ENCODE assay signal across 9 mouse cellular contexts in genomic region chr10:70173314-70173713, GRCm38 (mm10). TPM values are rescaled to one million over a fixed set of nuclear protein-coding genes. Genes with fewer than 3 reads are reported as not detected.
A peak's percentile ranks its signal among the peaks of the same experiment; 100 is the strongest.
DNase-seq lines count a peak whose midpoint lies in the region; ATAC-seq lines count a peak whose summit lies in the region.
"Had no signal": no experiment of that assay in that cellular context is flagged by ENCODE, and none has a peak within 500 bp of the region (broad histone marks: within the 10 kb centered on the region; RNA-seq: fewer than 3 reads in every experiment).

No protein-coding gene starts in this region.

- no peaks in the 10 kb centered on the region for H3K27me3 ChIP-seq in neural tube, embryonic 15.5 days (replicated peaks)
- no peaks in the 10 kb centered on the region for H3K27me3 ChIP-seq in heart, embryonic 13.5 days (replicated peaks)
- H3K27me3 ChIP-seq in limb, embryonic 13.5 days, result no peaks in the 10 kb centered on the region
- H3K27me3 ChIP-seq: neural tube, embryonic 13.5 days had no signal

- H3K4me2 ChIP-seq in neural tube, embryonic 15.5 days, result no peak overlapping the region
- no peak overlapping the region for H3K4me2 ChIP-seq in heart, embryonic 13.5 days
- no peak overlapping the region for H3K4me2 ChIP-seq in limb, embryonic 13.5 days (replicated peaks)
- H3K4me2 ChIP-seq: neural tube, embryonic 13.5 days had no signal

- H3K4me1 ChIP-seq in neural tube, embryonic 15.5 days, result peaks cover 14% of the 10 kb centered on the region
- H3K4me1 ChIP-seq in heart, embryonic 13.5 days, result peaks cover 30% of the 10 kb centered on the region
- H3K4me1 ChIP-seq in limb, embryonic 13.5 days, result peaks cover 4% of the 10 kb centered on the region; the same call in 1 of the 2 replicates

- H3K4me3 ChIP-seq in neural tube, embryonic 15.5 days (replicated peaks), result no peak overlapping the region
- H3K4me3 ChIP-seq in heart, embryonic 13.5 days, result no peak overlapping the region
- H3K4me3 ChIP-seq in limb, embryonic 13.5 days, result no peak overlapping the region
- H3K4me3 ChIP-seq: neural tube, embryonic 13.5 days had no signal

- no peak overlapping the region for H3K9ac ChIP-seq in neural tube, embryonic 15.5 days (replicated peaks)
- no peak overlapping the region for H3K9ac ChIP-seq in heart, embryonic 13.5 days
- 0 out of 2 replicates have a peak overlapping the region, but pooled peaks have one; percentile 2 for H3K9ac ChIP-seq in limb, embryonic 13.5 days
- H3K9ac ChIP-seq: neural tube, embryonic 13.5 days had no signal

- ATAC-seq in neural tube, embryonic 15.5 days (ENCODE audit: low FRiP score), result no peak
- no peak for ATAC-seq in heart, embryonic 13.5 days (ENCODE audit: extremely low read depth, insufficient number of reproducible peaks, low FRiP score, low TSS enrichment)
- ATAC-seq in limb, embryonic 13.5 days (ENCODE audit: low FRiP score, low read depth), result no peak
- peak; percentile 59 for ATAC-seq in neutrophil, adult 5-6 weeks (ENCODE audit: extremely low read depth, insufficient number of reproducible peaks, low FRiP score, poor library complexity, severe bottlenecking)

- H3K27ac ChIP-seq in neural tube, embryonic 15.5 days (replicated peaks), result no peak overlapping the region
- H3K27ac ChIP-seq in heart, embryonic 13.5 days (replicated peaks), result 0 out of 2 replicates have a peak overlapping the region, but pooled peaks have one; percentile 15
- no peak overlapping the region for H3K27ac ChIP-seq in limb, embryonic 13.5 days
- H3K27ac ChIP-seq: neural tube, embryonic 13.5 days had no signal

- 59% methylated on average over 3 of the region's 3 CpGs for WGBS in neural tube, embryonic 15.5 days
- 45% methylated on average over 3 of the region's 3 CpGs for WGBS in heart, embryonic 13.5 days
- 56% methylated on average over 3 of the region's 3 CpGs for WGBS in limb, embryonic 13.5 days

- H3K9me3 ChIP-seq in neural tube, embryonic 15.5 days (replicated peaks), result no peaks in the 10 kb centered on the region
- no peaks in the 10 kb centered on the region for H3K9me3 ChIP-seq in heart, embryonic 13.5 days
- H3K9me3 ChIP-seq in limb, embryonic 13.5 days, result no peaks in the 10 kb centered on the region
- H3K9me3 ChIP-seq: neural tube, embryonic 13.5 days had no signal

- DNase-seq in neural tube, embryonic 10.5 days (ENCODE audit: extremely low spot score, low spot score), result peak; percentile 49
- peak; percentile 34 for DNase-seq in WW6 (ENCODE audit: low read depth, low spot score)
- DNase-seq in cerebellum, postnatal 14 days, result peak; percentile 75 to 85
- peak; percentile 92 for DNase-seq in thymus, postnatal 4 days

- peaks cover 34% of the 10 kb centered on the region for H3K36me3 ChIP-seq in neural tube, embryonic 15.5 days
- peaks cover 92% of the 10 kb centered on the region for H3K36me3 ChIP-seq in heart, embryonic 13.5 days
- peaks cover 76% of the 10 kb centered on the region for H3K36me3 ChIP-seq in limb, embryonic 13.5 days

RNA-seq across cellular contexts. Expression of gene Mrln, which starts 31.1 kb away (rescaled TPM):
- polyA plus RNA-seq in neural tube, embryonic 15.5 days (2015; fragmentation: Nextera tagmentation; extraction: Ambion mirVana), result 2.0 and 4.4 TPM in 2 replicates
- 0.57 and 1.1 TPM in 2 replicates for polyA plus RNA-seq in heart, embryonic 13.5 days (2015; fragmentation: Nextera tagmentation; extraction: Ambion mirVana)
- polyA plus RNA-seq in limb, embryonic 13.5 days (2015; fragmentation: Nextera tagmentation; extraction: Ambion mirVana), result 19.7 and 22.8 TPM in 2 replicates
- 5.0 TPM in 1 of 2 replicates, not detected in the other for total RNA-seq in neutrophil, adult 5-6 weeks (2017)

Comparison
In these comparisons a context has a peak if more than half of its experiments do, and no peak if none do; other contexts are left out.
1. DNase-seq: peak in every context shown above with its lines; median percentile 92 in thymus, postnatal 4 days; 80 in cerebellum, postnatal 14 days; 49 in neural tube, embryonic 10.5 days; 34 in WW6.